Mouse (Mus musculus): ENCODE measurements around the gene Ccdc43.
A peak's percentile ranks its signal among the peaks of the same experiment; 100 is the strongest.
"Not testable (repeated sequence)": the region's sequence is repeated elsewhere in the genome, so short reads cannot be mapped to it uniquely, and the experiment has no call there.

Gene Ccdc43

DNA sequence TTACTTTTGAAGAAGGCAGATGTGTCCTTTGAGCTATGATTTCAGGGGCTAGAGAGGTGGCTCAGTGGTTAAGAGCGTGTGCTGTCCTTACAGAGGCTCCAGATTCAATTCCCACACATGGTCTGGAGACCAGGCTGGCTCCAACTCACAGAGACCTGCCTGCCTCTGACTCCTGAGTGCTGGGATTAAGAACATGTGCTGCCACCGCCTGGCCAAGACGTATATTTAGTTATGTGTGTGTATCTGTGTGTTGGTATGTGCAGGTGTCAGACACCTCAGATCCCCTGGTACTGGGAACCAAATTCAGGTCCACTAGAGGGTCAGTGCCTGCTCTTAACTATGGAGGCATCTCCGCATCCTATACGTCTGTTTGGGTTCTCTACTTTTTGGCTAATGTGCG, 37.4 kb upstream of the Ccdc43 start:
- no peak for TF ChIP-seq NANOG (IDR thresholded peaks at IDR 0.05; ENCODE audit: borderline replicate concordance, low read length)
- TF ChIP-seq CTCF (conservative IDR thresholded peaks at IDR 0.05; ENCODE audit: low read length) = peak; percentile 18
- H3K9me3 ChIP-seq (ENCODE audit: low read length) = no peaks in the 10 kb centered on the region
- H3K4me1 ChIP-seq (replicated peaks; ENCODE audit: low read depth, low read length) = peaks cover 11% of the 10 kb centered on the region
- no peak overlapping the region for H3K4me3 ChIP-seq (replicated peaks; ENCODE audit: low read length)
- H3K36me3 ChIP-seq (ENCODE audit: insufficient read depth, low read length) = no peaks in the 10 kb centered on the region
- peaks cover 25% of the 10 kb centered on the region for H3K27me3 ChIP-seq (ENCODE audit: insufficient read depth, low read length)

DNA sequence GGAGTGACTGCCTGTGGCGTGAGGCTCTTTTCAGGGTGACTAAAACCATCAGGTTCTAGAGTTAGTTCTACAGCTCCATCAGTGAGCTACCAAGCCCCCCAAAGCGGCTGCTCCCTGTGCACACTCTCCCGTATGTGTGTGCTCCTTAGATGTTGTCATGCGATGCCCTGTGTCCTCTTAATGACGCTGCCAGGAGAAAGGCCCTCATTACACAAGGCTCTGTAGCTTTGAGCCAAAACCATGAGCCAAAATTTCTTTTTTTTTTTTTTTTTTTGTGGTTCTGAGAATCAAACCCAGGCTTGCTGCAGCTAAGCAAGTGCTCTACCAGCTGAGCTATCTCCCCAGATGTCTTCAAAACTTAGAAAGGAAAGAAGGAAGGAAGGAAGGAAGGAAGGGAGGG, 35.6 kb upstream of the Ccdc43 start:
- Histone ChIP-seq H3K36me3 (ENCODE audit: insufficient read depth, low read length) (no peaks in the 10 kb centered on the region), H3K4me3 (replicated peaks; ENCODE audit: low read length) (no peak overlapping the region), H3K27me3 (ENCODE audit: insufficient read depth, low read length) (peaks cover 10% of the 10 kb centered on the region), H3K4me1 (replicated peaks; ENCODE audit: low read depth, low read length) (no peaks in the 10 kb centered on the region), H3K9me3 (ENCODE audit: low read length) (no peaks in the 10 kb centered on the region)
- TF ChIP-seq NANOG (IDR thresholded peaks at IDR 0.05; ENCODE audit: borderline replicate concordance, low read length) (no peak), POU5F1 (IDR thresholded peaks at IDR 0.05; ENCODE audit: borderline replicate concordance, low read length) (no peak), CTCF (conservative IDR thresholded peaks at IDR 0.05; ENCODE audit: low read length) (no peak)

DNA sequence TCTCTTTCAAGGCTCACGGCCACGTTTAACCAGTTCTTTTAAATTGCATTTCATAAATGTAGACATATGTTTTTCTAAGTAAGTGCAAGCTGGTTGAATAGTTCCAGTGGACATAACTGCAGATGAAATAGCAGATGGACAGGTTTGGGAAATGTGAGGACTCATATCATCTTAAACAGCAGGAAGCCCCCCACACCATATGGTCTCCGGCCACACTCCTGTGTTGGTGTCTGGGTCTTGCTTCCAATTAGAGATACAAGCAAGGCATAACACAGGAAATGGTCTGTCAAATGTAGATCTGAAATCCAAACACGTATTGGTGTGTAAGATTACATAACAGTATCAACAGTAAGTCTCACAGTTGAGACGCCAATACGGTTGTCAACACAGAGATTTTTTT, 33.8 kb upstream of the Ccdc43 start:
- TF ChIP-seq POU5F1 (IDR thresholded peaks at IDR 0.05; ENCODE audit: borderline replicate concordance, low read length) (no peak), CTCF (conservative IDR thresholded peaks at IDR 0.05; ENCODE audit: low read length) (no peak), NANOG (IDR thresholded peaks at IDR 0.05; ENCODE audit: borderline replicate concordance, low read length) (no peak)
- no peaks in the 10 kb centered on the region for H3K4me1 ChIP-seq (replicated peaks; ENCODE audit: low read depth, low read length)
- H3K27me3 ChIP-seq (ENCODE audit: insufficient read depth, low read length) = peaks cover 3% of the 10 kb centered on the region; the same call in 1 of the 2 replicates
- H3K9me3 ChIP-seq (ENCODE audit: low read length) = no peaks in the 10 kb centered on the region
- no peak overlapping the region for H3K4me3 ChIP-seq (replicated peaks; ENCODE audit: low read length)
- H3K36me3 ChIP-seq (ENCODE audit: insufficient read depth, low read length) = no peaks in the 10 kb centered on the region

DNA sequence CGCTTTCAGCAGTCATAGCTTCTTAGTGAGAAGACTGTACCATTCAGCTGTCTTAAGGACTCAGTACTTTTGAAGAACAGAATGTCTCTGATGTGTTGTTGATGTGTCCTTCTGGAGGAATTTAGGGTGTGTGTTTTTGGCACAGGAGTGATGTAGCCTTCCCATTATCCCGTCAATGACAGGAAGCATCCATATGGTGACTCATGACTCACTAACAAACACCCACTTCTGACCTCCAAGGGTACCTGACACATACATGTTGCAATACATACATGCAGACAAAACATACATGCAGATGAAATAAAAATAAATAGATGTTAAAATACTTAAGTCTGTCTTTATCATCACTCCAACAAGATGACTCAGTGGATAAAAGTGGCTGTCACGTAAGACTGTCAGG, 32.3 kb upstream of the Ccdc43 start:
- H3K27me3 ChIP-seq (ENCODE audit: insufficient read depth, low read length) = no peaks in the 10 kb centered on the region; the same call in 1 of the 2 replicates
- H3K4me1 ChIP-seq (replicated peaks; ENCODE audit: low read depth, low read length) = no peaks in the 10 kb centered on the region
- no peak for TF ChIP-seq CTCF (conservative IDR thresholded peaks at IDR 0.05; ENCODE audit: low read length)
- no peak for TF ChIP-seq NANOG (IDR thresholded peaks at IDR 0.05; ENCODE audit: borderline replicate concordance, low read length)
- TF ChIP-seq POU5F1 (IDR thresholded peaks at IDR 0.05; ENCODE audit: borderline replicate concordance, low read length) = no peak
- no peak overlapping the region for H3K4me3 ChIP-seq (replicated peaks; ENCODE audit: low read length)
- H3K9me3 ChIP-seq (ENCODE audit: low read length) = no peaks in the 10 kb centered on the region
- no peaks in the 10 kb centered on the region for H3K36me3 ChIP-seq (ENCODE audit: insufficient read depth, low read length)

DNA sequence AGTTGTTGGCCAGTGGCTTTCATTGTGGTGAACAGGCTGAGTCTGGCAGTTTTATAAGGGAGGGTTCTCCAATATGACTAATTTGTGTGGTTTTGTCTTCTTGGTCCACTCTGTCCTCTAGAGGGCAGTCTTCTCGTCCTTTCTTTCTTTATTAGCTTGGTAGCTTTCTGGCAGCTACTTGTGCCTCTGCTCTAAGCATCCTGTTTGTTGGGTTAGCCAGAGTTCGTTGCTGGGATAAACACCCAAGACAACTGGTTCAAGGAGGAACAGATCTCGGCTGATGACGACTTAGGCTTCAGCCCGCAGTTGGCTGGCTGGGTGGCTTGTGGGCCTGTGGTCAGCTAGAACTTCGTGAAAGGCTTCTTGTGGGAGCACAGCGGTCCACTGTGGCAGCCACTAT, 31.0 kb upstream of the Ccdc43 start:
- TF ChIP-seq NANOG (IDR thresholded peaks at IDR 0.05; ENCODE audit: borderline replicate concordance, low read length) (no peak), CTCF (conservative IDR thresholded peaks at IDR 0.05; ENCODE audit: low read length) (peak; percentile 56)
- Histone ChIP-seq H3K4me1 (replicated peaks; ENCODE audit: low read depth, low read length) (no peaks in the 10 kb centered on the region), H3K36me3 (ENCODE audit: insufficient read depth, low read length) (no peaks in the 10 kb centered on the region), H3K27me3 (ENCODE audit: insufficient read depth, low read length) (peaks cover 2% of the 10 kb centered on the region), H3K4me3 (replicated peaks; ENCODE audit: low read length) (no peak overlapping the region), H3K9me3 (ENCODE audit: low read length) (no peaks in the 10 kb centered on the region)

DNA sequence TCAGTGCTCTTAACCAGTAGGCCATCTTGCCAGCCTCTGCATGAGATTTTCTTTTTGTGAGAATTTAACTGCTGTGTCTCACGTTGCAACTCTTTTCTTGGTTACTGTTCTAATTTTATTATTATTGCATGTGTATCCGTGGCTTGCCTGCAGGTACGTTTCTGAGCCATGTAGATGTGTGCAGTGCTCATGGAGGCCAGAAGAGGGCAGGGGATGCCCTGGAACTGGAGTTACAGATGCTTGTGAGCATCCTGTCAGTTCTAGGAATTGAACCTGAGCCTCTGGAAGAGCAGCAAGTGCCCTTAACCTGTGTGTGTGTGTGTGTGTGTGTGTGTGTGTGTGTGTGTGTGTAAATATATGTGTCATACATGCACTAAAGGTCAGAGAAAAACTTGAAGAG, 28.0 kb upstream of the Ccdc43 start:
- no peaks in the 10 kb centered on the region for H3K4me1 ChIP-seq (replicated peaks; ENCODE audit: low read depth, low read length)
- H3K4me3 ChIP-seq (replicated peaks; ENCODE audit: low read length) = no peak overlapping the region
- H3K27me3 ChIP-seq (ENCODE audit: insufficient read depth, low read length) = peaks cover 8% of the 10 kb centered on the region
- H3K9me3 ChIP-seq (ENCODE audit: low read length) = no peaks in the 10 kb centered on the region
- no peaks in the 10 kb centered on the region for H3K36me3 ChIP-seq (ENCODE audit: insufficient read depth, low read length)
- TF ChIP-seq NANOG (IDR thresholded peaks at IDR 0.05; ENCODE audit: borderline replicate concordance, low read length) (no peak), CTCF (conservative IDR thresholded peaks at IDR 0.05; ENCODE audit: low read length) (peak; percentile 43)

DNA sequence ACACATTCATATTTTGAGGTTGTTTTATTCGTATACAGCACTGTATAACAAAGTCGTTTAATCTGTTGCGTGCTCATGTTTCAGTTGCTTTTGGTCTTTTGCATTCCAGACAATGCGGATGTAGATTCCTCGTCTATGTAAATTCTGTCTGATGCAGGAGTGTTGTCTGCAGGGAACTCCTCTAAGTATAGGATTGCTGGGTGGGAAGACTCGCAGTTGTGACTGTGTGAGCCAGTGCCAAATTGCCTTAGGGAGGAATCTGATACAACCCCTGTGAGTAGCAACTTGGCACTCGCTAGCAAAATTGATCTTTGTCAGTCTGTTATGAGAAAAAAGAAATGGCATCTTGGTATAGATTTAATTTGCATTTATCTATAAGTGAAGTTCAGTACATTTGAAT, 18.6 kb upstream of the Ccdc43 start:
- TF ChIP-seq CTCF (conservative IDR thresholded peaks at IDR 0.05; ENCODE audit: low read length) = no peak
- TF ChIP-seq NANOG (IDR thresholded peaks at IDR 0.05; ENCODE audit: borderline replicate concordance, low read length) = no peak
- TF ChIP-seq POU5F1 (IDR thresholded peaks at IDR 0.05; ENCODE audit: borderline replicate concordance, low read length) = no peak
- Histone ChIP-seq H3K36me3 (ENCODE audit: insufficient read depth, low read length) (no peaks in the 10 kb centered on the region), H3K27me3 (ENCODE audit: insufficient read depth, low read length) (peaks cover 2% of the 10 kb centered on the region; the same call in 1 of the 2 replicates), H3K4me1 (replicated peaks; ENCODE audit: low read depth, low read length) (peaks cover 11% of the 10 kb centered on the region; the same call in 1 of the 2 replicates), H3K4me3 (replicated peaks; ENCODE audit: low read length) (no peak overlapping the region), H3K9me3 (ENCODE audit: low read length) (peaks cover 17% of the 10 kb centered on the region)

DNA sequence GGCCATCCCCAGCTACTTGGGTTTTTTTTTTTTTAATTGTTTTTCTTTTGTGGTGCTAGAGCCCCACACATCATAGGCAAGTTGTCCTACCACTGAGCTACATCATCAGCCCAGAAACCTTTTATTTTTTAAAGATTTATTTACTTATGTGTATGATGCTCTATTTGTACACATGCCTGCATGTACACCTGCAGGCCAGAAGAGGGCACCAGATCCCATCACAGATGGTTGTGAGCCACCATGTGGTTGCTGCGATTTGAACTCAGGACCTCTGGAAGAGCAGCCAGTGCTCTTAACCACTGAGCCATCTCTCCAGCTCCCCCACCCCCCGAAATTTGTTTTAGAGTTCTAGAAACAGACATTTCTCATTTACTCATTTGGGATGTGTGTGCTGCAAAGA, 17.0 kb upstream of the Ccdc43 start:
- H3K27me3 ChIP-seq (ENCODE audit: insufficient read depth, low read length) = not testable (repeated sequence)
- TF ChIP-seq CTCF (conservative IDR thresholded peaks at IDR 0.05; ENCODE audit: low read length) = peak; percentile 27

DNA sequence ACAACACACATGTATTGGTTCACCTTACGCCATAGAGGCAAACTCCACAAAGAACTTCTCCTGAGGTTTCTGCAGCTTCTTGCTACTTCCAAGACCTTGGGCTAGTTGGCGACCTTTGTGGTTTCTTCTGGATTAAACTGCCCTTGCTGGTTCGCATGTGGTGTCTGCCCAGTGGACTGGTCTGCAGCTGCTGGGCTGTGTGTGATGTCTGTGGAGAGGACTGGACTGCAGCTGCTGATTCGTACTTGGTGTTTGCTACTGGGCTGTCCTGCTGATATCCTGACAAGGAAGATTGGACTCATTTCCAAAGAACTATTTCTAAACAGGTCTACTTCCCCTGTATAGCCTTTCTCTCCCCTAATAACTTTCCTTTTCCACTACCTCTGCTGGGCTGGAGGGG, 14.8 kb upstream of the Ccdc43 start:
- H3K9me3 ChIP-seq (ENCODE audit: low read length) = peaks cover 13% of the 10 kb centered on the region

More for the DNA sequence above, 17.0 kb upstream of the Ccdc43 start:
- Histone ChIP-seq H3K9me3 (ENCODE audit: low read length) (peaks cover 17% of the 10 kb centered on the region), H3K4me1 (replicated peaks; ENCODE audit: low read depth, low read length) (peaks cover 13% of the 10 kb centered on the region)
- not testable (repeated sequence) for H3K4me3 ChIP-seq (replicated peaks; ENCODE audit: low read length); H3K36me3 ChIP-seq (ENCODE audit: insufficient read depth, low read length)

DNA sequence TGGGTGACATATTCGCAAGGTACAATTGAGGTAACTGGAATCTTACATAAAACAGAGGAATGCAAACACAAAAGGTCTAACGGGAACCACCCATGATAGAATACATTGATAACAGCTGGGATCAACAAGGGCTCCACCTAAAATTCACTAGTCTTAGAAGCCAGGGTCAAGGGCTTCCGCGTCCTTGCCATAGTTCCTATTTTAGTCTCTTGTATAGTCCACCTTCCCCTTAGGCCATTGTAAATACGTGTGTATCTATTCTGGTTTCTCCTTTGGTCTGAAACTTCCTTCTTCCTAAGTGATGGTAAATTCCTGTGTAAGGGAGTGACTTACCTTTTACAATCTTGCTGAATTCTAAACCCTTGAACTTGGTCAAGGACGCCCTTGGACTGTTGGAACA, 4.6 kb upstream of the Ccdc43 start:
- H3K27me3 ChIP-seq (ENCODE audit: insufficient read depth, low read length); H3K36me3 ChIP-seq (ENCODE audit: insufficient read depth, low read length); H3K4me3 ChIP-seq (replicated peaks; ENCODE audit: low read length): not testable (repeated sequence)
- H3K9me3 ChIP-seq (ENCODE audit: low read length) = peaks cover 11% of the 10 kb centered on the region
- H3K4me1 ChIP-seq (replicated peaks; ENCODE audit: low read depth, low read length) = peaks cover 17% of the 10 kb centered on the region

More for the DNA sequence above, 14.8 kb upstream of the Ccdc43 start:
- Histone ChIP-seq H3K4me1 (replicated peaks; ENCODE audit: low read depth, low read length) (peaks cover 16% of the 10 kb centered on the region), H3K27me3 (ENCODE audit: insufficient read depth, low read length) (peaks cover 8% of the 10 kb centered on the region; the same call in 1 of the 2 replicates), H3K36me3 (ENCODE audit: insufficient read depth, low read length) (no peaks in the 10 kb centered on the region), H3K4me3 (replicated peaks; ENCODE audit: low read length) (no peak overlapping the region)
- TF ChIP-seq POU5F1 (IDR thresholded peaks at IDR 0.05; ENCODE audit: borderline replicate concordance, low read length) = no peak
- TF ChIP-seq CTCF (conservative IDR thresholded peaks at IDR 0.05; ENCODE audit: low read length) = no peak
- TF ChIP-seq NANOG (IDR thresholded peaks at IDR 0.05; ENCODE audit: borderline replicate concordance, low read length) = no peak
